Mouse (Mus musculus): Measurements from ENCODE around the gene Litaf.

DNA sequence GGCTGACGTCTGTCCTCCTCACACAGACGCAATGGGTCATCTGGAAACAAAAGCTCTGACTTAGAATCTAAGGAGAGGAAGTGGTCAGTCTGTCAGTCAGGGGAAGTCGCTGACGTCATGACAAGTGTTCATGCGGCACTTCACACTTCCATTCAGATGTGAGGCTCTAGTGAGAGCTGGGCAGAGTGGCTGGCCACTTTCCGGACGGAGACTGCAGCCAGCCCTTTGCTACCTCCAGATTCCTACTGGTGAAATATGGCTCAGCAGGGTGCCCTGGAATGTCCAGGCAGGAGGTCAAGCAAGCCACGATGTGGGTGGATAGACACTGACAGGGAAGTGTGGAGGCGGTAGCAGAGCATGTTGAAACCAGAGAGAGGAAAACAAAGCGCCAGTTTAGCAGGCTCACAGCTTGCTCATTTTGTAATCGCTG is 89.7 kb downstream of the Litaf start:
- TF ChIP-seq CTCF (IDR thresholded peaks at IDR 0.05; ENCODE audit: low read depth, low read length) (no peak), POLR2A (IDR thresholded peaks at IDR 0.05; ENCODE audit: borderline replicate concordance, low read depth, low read length) (no peak)

Data from bone marrow macrophage, adult 2 months (primary cell).